Mouse (Mus musculus) skeletal muscle tissue, postnatal 0 days (tissue): ENCODE data around the gene Cd302. TPM values are rescaled to one million over a fixed set of nuclear protein-coding genes. Genes with fewer than 3 reads are reported as not detected.

Experiments used
- polyA plus RNA-seq: library from polyadenylated mRNA; unstranded; fragments of >200 nt; fragmentation: Nextera tagmentation; extraction: Ambion mirVana; gene quantifications from 2 replicates; pipeline ENCODE4 v1.2.1, GENCODE M21; 2015

The Cd302 gene
- 26.6 and 38.8 TPM in 2 replicates for polyA plus RNA-seq

DNA sequence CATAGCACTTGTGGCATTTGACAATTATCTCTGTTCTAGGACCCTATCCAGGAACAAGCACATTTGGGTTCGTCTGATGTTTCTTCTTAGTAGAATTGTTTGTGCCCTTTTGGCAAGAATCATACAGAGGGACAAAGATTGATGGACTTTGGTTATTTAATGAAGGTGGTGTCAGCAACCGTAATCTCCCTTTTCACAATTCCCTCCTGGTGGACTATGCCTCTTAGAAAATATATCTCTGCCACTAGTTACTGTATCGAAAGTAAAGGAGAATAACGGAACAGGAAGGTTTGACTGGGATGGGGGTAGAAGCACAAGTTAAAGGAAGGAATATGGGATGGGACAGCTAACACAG lies at the start of gene Cd302:
Gene Cd302 (minus strand): TSS at position 22 of the 355 bp plus-strand sequence.

DNA sequence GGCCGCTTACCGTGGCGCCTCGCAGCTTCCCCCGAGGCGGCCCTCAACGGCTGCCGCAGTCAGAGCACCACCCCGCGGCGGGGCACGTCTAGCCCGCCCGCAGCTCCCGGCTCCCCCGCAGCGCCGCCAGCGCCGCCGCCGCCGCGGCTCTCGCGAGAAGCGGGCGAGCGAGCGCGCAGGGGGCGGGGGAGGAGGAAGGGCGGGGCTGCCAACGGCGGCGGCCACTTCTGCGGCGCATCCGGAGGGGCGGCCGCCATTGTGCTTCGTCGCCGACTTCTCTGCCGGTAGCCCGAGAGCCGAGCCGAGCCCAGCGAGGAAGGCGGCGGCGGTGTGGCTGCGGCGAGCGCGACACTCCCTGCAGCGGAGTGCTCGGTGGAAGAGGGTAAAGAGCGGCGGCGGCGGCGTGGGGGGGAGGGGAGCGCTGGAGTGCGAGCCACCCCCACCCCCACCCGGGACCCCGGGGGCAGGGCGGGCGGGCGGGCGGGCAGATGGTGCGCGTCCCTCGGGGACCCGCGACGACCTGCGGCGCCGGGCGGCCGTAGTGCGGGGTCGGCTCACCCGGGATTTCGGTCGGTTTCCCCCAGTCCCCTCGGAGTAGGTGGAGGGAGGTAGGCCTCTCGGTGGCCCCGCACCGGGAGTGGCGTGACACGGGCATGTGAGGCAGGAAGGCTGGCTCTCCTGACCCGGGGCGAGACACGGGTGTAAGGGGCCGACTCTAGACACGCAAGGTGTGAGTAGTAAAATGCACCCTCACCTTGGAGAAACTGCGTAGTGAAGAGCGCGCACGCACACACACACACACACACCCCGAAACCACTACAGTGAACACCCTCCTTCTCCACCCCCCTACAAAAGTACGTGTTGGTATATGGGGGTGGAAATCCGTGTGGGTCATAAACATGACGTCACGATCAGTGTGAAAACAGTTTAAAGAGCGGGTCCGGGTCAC lies 74.3 kb downstream of the Cd302 start, which contains the start of the genes Baz2b and March7:
Gene Baz2b (minus strand): TSS at position 137 of the 949 bp plus-strand sequence.
Gene March7 (plus strand): TSS at position 185 of the 949 bp plus-strand sequence.

Other genes starting within 250 kb of the Cd302 start
- gene Baz2b, start 74.6 kb downstream of the Cd302 start, polyA plus RNA-seq: 28.5 and 28.8 TPM in 2 replicates
- gene March7, start 74.6 kb downstream of the Cd302 start, polyA plus RNA-seq: 34.7 and 37.8 TPM in 2 replicates
- 0.10 and 0.12 TPM in 2 replicates for gene Ly75, start 98.8 kb upstream of the Cd302 start, polyA plus RNA-seq